Mouse (Mus musculus) frontal cortex, postnatal 14 days (tissue): Measurements from ENCODE around the gene Gm13078.

Experiments
- DNase-seq, 2 experiments: peaks; one replicate each; pipeline ENCODE4 v3.0.0; 2022; ENCODE audit warnings: low spot score in 2 of 2

Gene Gm13078

DNA sequence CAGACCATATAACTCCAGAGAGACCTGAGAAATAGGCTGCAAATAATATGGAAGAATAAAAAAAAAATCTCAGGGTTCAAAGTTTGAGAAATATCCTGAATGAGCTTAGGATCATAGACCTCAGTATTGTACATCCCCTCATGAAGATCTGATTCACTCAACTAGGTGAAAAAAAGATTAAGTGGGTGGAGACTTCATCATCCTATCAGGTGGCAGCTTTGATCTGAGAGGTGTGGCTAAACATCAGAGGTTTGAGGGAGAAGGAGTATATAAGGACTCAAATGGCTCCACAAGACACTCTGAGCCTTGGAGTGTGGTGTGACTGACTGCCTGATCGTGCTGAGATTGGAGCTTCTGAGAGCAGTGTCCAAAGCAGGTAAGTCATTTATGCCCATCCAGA is at the start of gene Gm13078:
Gm13078 (plus strand) TSS at position 301 of the 400 bp plus-strand sequence.
- no peak for DNase-seq

DNA sequence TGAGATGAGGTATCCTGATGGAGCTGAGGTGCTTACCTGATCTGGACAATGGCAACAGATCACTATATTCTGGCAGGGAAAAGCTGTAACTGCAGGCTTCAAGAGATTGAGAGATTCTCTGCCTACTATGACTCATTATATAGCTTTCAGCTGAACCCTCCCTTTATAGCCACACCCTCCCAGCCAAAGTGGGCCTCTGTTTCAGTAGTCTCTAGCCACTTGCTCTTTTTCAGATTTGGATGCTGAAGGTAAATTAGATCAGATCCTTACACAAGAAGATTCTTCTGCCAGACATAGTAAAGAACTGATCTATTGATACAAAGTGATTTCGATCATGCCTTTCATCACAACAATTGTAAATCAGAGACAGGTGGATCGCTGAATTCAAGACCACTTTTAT is 16.6 kb upstream of the Gm13078 start, which contains the start of gene Gm13089:
Gm13089 (minus strand) TSS at position 101 of the 400 bp plus-strand sequence.
- DNase-seq, result no peak
